Mouse (Mus musculus): ENCODE measurements around the gene Mybph.

- TF ChIP-seq CTCF (IDR thresholded peaks at IDR 0.05; ENCODE audit: low read depth), result no peak
- TF ChIP-seq EP300 (IDR thresholded peaks at IDR 0.05; ENCODE audit: low read depth), result no peak
These were observed 32.1 kb downstream of the Mybph start for GRCm38 (mm10) chr1:134225375-134225774.
